Mouse (Mus musculus) liver, adult 2 months (tissue): ENCODE results near the gene Lmntd1.

Source experiments
- CTCF ChIP-seq: fragments of 200-500 bp; IDR thresholded peaks from 2 replicates; pipeline ENCODE4 v1.5.1; 2011; ENCODE audit warnings: low read depth, low read length, control low read depth
- POLR2A ChIP-seq: fragments of 200-500 bp; IDR thresholded peaks from 2 replicates; pipeline ENCODE4 v1.6.1; 2011; ENCODE audit warnings: low read length, control low read depth; ENCODE audit not compliant: insufficient read depth; ENCODE audit errors: extremely low read depth

DNA sequence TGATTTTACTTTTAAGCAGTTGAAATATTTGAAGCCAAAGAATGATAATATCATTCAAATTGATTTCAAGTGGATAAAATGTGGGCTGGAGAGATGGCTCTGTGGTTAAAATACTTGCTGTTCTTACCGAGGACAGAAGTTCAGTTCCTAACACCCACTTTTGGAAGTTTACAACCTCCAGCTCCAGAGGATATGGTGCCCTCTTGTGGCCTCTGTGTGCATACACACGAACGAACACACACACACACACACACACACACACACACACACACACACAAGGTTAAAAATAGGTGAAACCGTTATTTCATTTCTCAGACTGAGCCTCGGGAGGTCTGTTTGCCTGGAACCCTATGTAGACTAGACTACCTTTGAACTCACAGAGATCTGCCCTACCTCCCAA, 260.3 kb downstream of the Lmntd1 start:
- no peak for TF ChIP-seq CTCF
- TF ChIP-seq POLR2A: no peak
